Mouse (Mus musculus) MEL (cell line): ENCODE data around the gene 2410004B18Rik. TPM values are rescaled to one million over a fixed set of nuclear protein-coding genes. Genes with fewer than 3 reads are reported as not detected.

Experiments used
- DNase-seq: peaks from one replicate; pipeline ENCODE4 v3.0.0; 2011; ENCODE audit warnings: low read depth, low spot score
- H3K27ac ChIP-seq: 2 replicates; pipeline ENCODE4 v1.5.1; 2012; ENCODE audit warnings: low read depth, mild to moderate bottlenecking, control low read depth, low read length, moderate library complexity; ENCODE audit not compliant: control insufficient read depth
- H3K27me3 ChIP-seq, 2 experiments: fragments of 150-350 bp in 1 of 2; sonication (generic) in 1 of 2; 2 replicates each; pipeline ENCODE4 v1.6.1; 2012; ENCODE audit warnings: low read length in 2 of 2, mild to moderate bottlenecking in 2 of 2, improper control_type of control experiment in 1 of 2, moderate library complexity in 1 of 2; ENCODE audit not compliant: insufficient read depth in 2 of 2, control insufficient read depth in 1 of 2
- H3K36me3 ChIP-seq, 2 experiments: 2 replicates each; pipeline ENCODE4 v1.6.1; 2012 to 2014; ENCODE audit warnings: low read length in 2 of 2, improper control_type of control experiment in 1 of 2, inconsistent platforms in 1 of 2, mild to moderate bottlenecking in 1 of 2; ENCODE audit not compliant: insufficient read depth in 2 of 2, control insufficient read depth in 1 of 2
- H3K4me1 ChIP-seq, 2 experiments: fragments of 150-350 bp in 1 of 2; sonication (generic) in 1 of 2; 2 replicates each; pipeline ENCODE4 v1.6.1; 2012; ENCODE audit warnings: low read length in 2 of 2, improper control_type of control experiment in 1 of 2, mild to moderate bottlenecking in 1 of 2; ENCODE audit not compliant: insufficient read depth in 2 of 2, control insufficient read depth in 1 of 2
- H3K4me3 ChIP-seq, 2 experiments: fragments of 150-350 bp in 1 of 2; sonication (generic) in 1 of 2; 2 replicates each; pipeline ENCODE4 v1.5.1; 2012; ENCODE audit warnings: low read depth in 2 of 2, low read length in 2 of 2, mild to moderate bottlenecking in 2 of 2, moderate library complexity in 2 of 2, control low read depth in 1 of 2, improper control_type of control experiment in 1 of 2; ENCODE audit not compliant: control insufficient read depth in 1 of 2, insufficient read depth in 1 of 2
- H3K79me2 ChIP-seq: 2 replicates; pipeline ENCODE4 v1.6.1; 2012; ENCODE audit warnings: mild to moderate bottlenecking, low read length, moderate library complexity; ENCODE audit not compliant: control insufficient read depth, poor library complexity, insufficient read depth
- H3K9ac ChIP-seq: 2 replicates; pipeline ENCODE4 v1.6.1; 2012; ENCODE audit warnings: low read depth, mild to moderate bottlenecking, control low read depth, low read length, moderate library complexity; ENCODE audit not compliant: control insufficient read depth, poor library complexity, severe bottlenecking
- H3K9me3 ChIP-seq: fragments of 150-350 bp; sonication (generic); replicated peaks from 2 replicates; pipeline ENCODE4 v1.6.1; 2012; ENCODE audit warnings: mild to moderate bottlenecking, low read length, improper control_type of control experiment, moderate library complexity; ENCODE audit not compliant: insufficient read depth
- BHLHE40 ChIP-seq: IDR thresholded peaks from 2 replicates; pipeline ENCODE4 v1.6.1; 2012; ENCODE audit warnings: low read depth, mild to moderate bottlenecking, inconsistent platforms, low read length, improper control_type of control experiment, borderline replicate concordance
- CHD1 ChIP-seq: IDR thresholded peaks from 2 replicates; pipeline ENCODE4 v1.6.1; 2012; ENCODE audit warnings: low read depth, mild to moderate bottlenecking, inconsistent platforms, low read length, improper control_type of control experiment
- CTCF ChIP-seq, 3 experiments: IDR thresholded peaks in 2 of 3; conservative IDR thresholded peaks in 1 of 3; 2 replicates each; pipeline ENCODE4 v1.5.1; 2011 to 2012; ENCODE audit warnings: low read length in 3 of 3, low read depth in 2 of 3, mild to moderate bottlenecking in 2 of 3, improper control_type of control experiment in 1 of 3, inconsistent platforms in 1 of 3, mixed read lengths in 1 of 3, moderate library complexity in 1 of 3; ENCODE audit not compliant: control insufficient read depth in 1 of 3, insufficient read depth in 1 of 3, poor library complexity in 1 of 3, severe bottlenecking in 1 of 3
- ELF1 ChIP-seq: IDR thresholded peaks from 2 replicates; pipeline ENCODE4 v1.6.1; 2014; ENCODE audit warnings: low read depth, mild to moderate bottlenecking, inconsistent platforms, low read length, improper control_type of control experiment, moderate library complexity
- EP300 ChIP-seq, 2 experiments: IDR thresholded peaks; 2 replicates each; pipeline ENCODE4 v1.6.1; 2011; ENCODE audit warnings: improper control_type of control experiment in 2 of 2, low read length in 2 of 2, low read depth in 1 of 2, mild to moderate bottlenecking in 1 of 2
- ETS1 ChIP-seq: IDR thresholded peaks from 2 replicates; pipeline ENCODE4 v1.6.1; 2012; ENCODE audit warnings: low read depth, mild to moderate bottlenecking, inconsistent platforms, low read length, improper control_type of control experiment, moderate library complexity
- GABPA ChIP-seq: IDR thresholded peaks from 2 replicates; pipeline ENCODE4 v1.6.1; 2012; ENCODE audit warnings: low read depth, mild to moderate bottlenecking, inconsistent platforms, low read length, improper control_type of control experiment, moderate library complexity
- GATA1 ChIP-seq: IDR thresholded peaks from 2 replicates; pipeline ENCODE4 v1.6.1; 2011; ENCODE audit warnings: low read depth, low read length, improper control_type of control experiment
- HCFC1 ChIP-seq: IDR thresholded peaks from 2 replicates; pipeline ENCODE4 v1.6.1; 2012; ENCODE audit warnings: low read depth, mild to moderate bottlenecking, inconsistent platforms, low read length, improper control_type of control experiment, moderate library complexity
- JUND ChIP-seq: IDR thresholded peaks from 2 replicates; pipeline ENCODE4 v1.6.1; 2011; ENCODE audit warnings: low read depth, mild to moderate bottlenecking, improper control_type of control experiment, low read length
- KAT2A ChIP-seq: conservative IDR thresholded peaks from 2 replicates; pipeline ENCODE4 v1.6.1; 2012; ENCODE audit warnings: low read depth, low read length, improper control_type of control experiment, inconsistent platforms
- MAX ChIP-seq: IDR thresholded peaks from 2 replicates; pipeline ENCODE4 v1.6.1; 2011; ENCODE audit warnings: low read length, improper control_type of control experiment
- MAZ ChIP-seq: IDR thresholded peaks from 2 replicates; pipeline ENCODE4 v1.6.1; 2012; ENCODE audit warnings: low read depth, mild to moderate bottlenecking, inconsistent platforms, low read length, improper control_type of control experiment
- MEF2A ChIP-seq: IDR thresholded peaks from 2 replicates; pipeline ENCODE4 v1.6.1; 2014; ENCODE audit warnings: low read depth, mild to moderate bottlenecking, inconsistent platforms, low read length, improper control_type of control experiment; ENCODE audit not compliant: poor library complexity, insufficient replicate concordance, severe bottlenecking; ENCODE audit errors: extremely low read depth
- MXI1 ChIP-seq: IDR thresholded peaks from 2 replicates; pipeline ENCODE4 v1.6.1; 2011; ENCODE audit warnings: mild to moderate bottlenecking, low read depth, low read length, improper control_type of control experiment
- MYB ChIP-seq: IDR thresholded peaks from 2 replicates; pipeline ENCODE4 v1.6.1; 2011; ENCODE audit warnings: mild to moderate bottlenecking, low read depth, low read length, improper control_type of control experiment
- MYC ChIP-seq: IDR thresholded peaks from 2 replicates; pipeline ENCODE4 v1.6.1; 2011; ENCODE audit warnings: low read depth, mild to moderate bottlenecking, low read length, improper control_type of control experiment, moderate library complexity
- NELFE ChIP-seq: IDR thresholded peaks from 2 replicates; pipeline ENCODE4 v1.6.1; 2011; ENCODE audit warnings: low read depth, low read length, improper control_type of control experiment
- POLR2A ChIP-seq, 2 experiments: IDR thresholded peaks; 2 replicates each; pipeline ENCODE4 v1.6.1; 2011 to 2012; ENCODE audit warnings: low read length in 2 of 2, mild to moderate bottlenecking in 2 of 2, control low read depth in 1 of 2, improper control_type of control experiment in 1 of 2, low read depth in 1 of 2, moderate library complexity in 1 of 2; ENCODE audit not compliant: control insufficient read depth in 1 of 2, insufficient read depth in 1 of 2, poor library complexity in 1 of 2
- POLR2AphosphoS2 ChIP-seq: IDR thresholded peaks from 2 replicates; pipeline ENCODE4 v1.6.1; 2011; ENCODE audit warnings: low read length, improper control_type of control experiment
- POLR2AphosphoS5 ChIP-seq: IDR thresholded peaks from 2 replicates; pipeline ENCODE4 v1.6.1; 2012; ENCODE audit warnings: low read depth, borderline replicate concordance, mild to moderate bottlenecking, inconsistent platforms, low read length, moderate library complexity, mixed read lengths
- RAD21 ChIP-seq: IDR thresholded peaks from 2 replicates; pipeline ENCODE4 v1.6.1; 2011; ENCODE audit warnings: mild to moderate bottlenecking, low read depth, low read length, improper control_type of control experiment
- RCOR1 ChIP-seq: IDR thresholded peaks from 2 replicates; pipeline ENCODE4 v1.6.1; 2012; ENCODE audit warnings: low read depth, mild to moderate bottlenecking, inconsistent platforms, low read length, improper control_type of control experiment
- SIN3A ChIP-seq: IDR thresholded peaks from 2 replicates; pipeline ENCODE4 v1.6.1; 2012; ENCODE audit warnings: low read length, improper control_type of control experiment, inconsistent platforms
- SMC3 ChIP-seq: IDR thresholded peaks from 2 replicates; pipeline ENCODE4 v1.6.1; 2011; ENCODE audit warnings: low read depth, low read length, improper control_type of control experiment
- TAL1 ChIP-seq: IDR thresholded peaks from 2 replicates; pipeline ENCODE4 v1.6.1; 2012; ENCODE audit warnings: mild to moderate bottlenecking, inconsistent platforms, low read length, moderate library complexity, mixed read lengths
- TCF12 ChIP-seq: IDR thresholded peaks from 2 replicates; pipeline ENCODE4 v1.6.1; 2014; ENCODE audit warnings: low read depth, mild to moderate bottlenecking, inconsistent platforms, low read length, improper control_type of control experiment, moderate library complexity
- USF1 ChIP-seq: IDR thresholded peaks from 2 replicates; pipeline ENCODE4 v1.6.1; 2014; ENCODE audit warnings: low read depth, mild to moderate bottlenecking, inconsistent platforms, low read length, improper control_type of control experiment, moderate library complexity
- USF2 ChIP-seq, 2 experiments: IDR thresholded peaks; 2 replicates each; pipeline ENCODE4 v1.6.1; 2011 to 2012; ENCODE audit warnings: improper control_type of control experiment in 2 of 2, low read length in 2 of 2, borderline replicate concordance in 1 of 2, inconsistent platforms in 1 of 2, low read depth in 1 of 2, mild to moderate bottlenecking in 1 of 2; ENCODE audit not compliant: insufficient read depth in 1 of 2
- ZC3H11A ChIP-seq: IDR thresholded peaks from 2 replicates; pipeline ENCODE4 v1.6.1; 2012; ENCODE audit warnings: low read depth, mild to moderate bottlenecking, inconsistent platforms, low read length, improper control_type of control experiment
- polyA plus RNA-seq, 2 experiments: library from polyadenylated mRNA; stranded (reverse) in 1 of 2; unstranded in 1 of 2; fragments of >175 nt in 1 of 2; fragments of >200 nt in 1 of 2; gene quantifications; 2 replicates each; pipeline versions ENCODE4 v1.2.1 to v1.2.4; 2012; ENCODE audit warnings: low replicate concordance in 2 of 2, low read depth in 1 of 2; ENCODE audit not compliant: insufficient read length in 2 of 2, insufficient read depth in 1 of 2, missing spikeins in 1 of 2
- total RNA-seq: library from RNA; depleted of rRNA; stranded (reverse); fragments of 300-350 nt; gene quantifications from 2 replicates; pipeline ENCODE4 v1.2.3, GENCODE M21; 2012

The 2410004B18Rik gene
- total and polyA plus RNA-seq, 3 experiments, result 32.3 to 42.3 TPM; not detected in 1

DNA sequence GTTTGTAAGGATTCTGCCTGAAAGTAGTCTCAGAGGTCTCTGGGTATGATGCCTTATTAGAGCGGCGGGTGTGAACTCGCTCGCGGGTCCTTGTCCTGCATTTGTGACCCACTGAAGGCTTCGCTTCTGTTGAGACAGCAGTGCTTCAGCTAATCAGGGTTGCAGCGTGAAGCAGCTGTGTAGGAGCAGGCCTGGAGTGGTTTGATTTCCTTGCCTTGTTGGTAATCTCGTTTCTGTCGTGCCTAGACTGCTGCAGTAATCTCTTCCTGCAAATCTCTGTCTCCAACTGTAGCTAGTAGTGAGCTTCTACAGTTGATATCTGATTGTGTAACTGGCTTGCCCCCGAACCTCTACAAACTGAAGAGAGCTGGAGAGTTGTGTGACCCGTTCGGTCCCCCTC lies 1.6 kb downstream of the 2410004B18Rik start (continued):
- TF ChIP-seq USF1, result no peak
- no peak for TF ChIP-seq POLR2AphosphoS2

DNA sequence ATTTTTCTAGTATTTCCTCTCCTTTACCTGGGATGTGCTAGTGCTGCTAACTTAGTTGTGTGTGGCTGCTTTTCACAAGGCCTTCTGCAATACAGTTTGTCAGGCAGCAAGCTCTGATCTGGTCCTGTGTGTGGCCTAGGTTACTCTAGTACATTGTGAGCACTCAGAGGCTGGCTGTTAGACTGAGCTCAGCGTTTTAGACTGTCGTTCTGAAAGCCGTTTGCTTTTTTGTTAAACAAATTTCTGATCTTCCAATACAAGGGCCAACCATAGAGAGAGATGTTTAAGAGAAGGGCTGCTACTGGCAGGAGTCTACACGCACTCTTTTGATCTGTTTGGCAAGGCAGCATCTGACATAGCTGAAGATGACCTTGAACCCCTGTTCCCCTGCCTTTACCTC lies 2.2 kb downstream of the 2410004B18Rik start:
- peak overlapping the region in 1 of 2 experiments; percentile 99; a peak in 2 of 4 replicates for H3K4me3 ChIP-seq
- H3K79me2 ChIP-seq, result peaks cover 23% of the 10 kb centered on the region
- H3K27ac ChIP-seq, result no peak overlapping the region
- no peak for TF ChIP-seq EP300 (IDR thresholded peaks at IDR 0.05; ENCODE audit: low read depth in 1 of 2, low read length in 2 of 2)
- TF ChIP-seq KAT2A, result no peak
- no peak for TF ChIP-seq GABPA
- no peaks in the 10 kb centered on the region for H3K9me3 ChIP-seq
- no peaks in the 10 kb centered on the region for H3K27me3 ChIP-seq
- H3K9ac ChIP-seq, result no peak overlapping the region
- DNase-seq, result no peak
- H3K4me1 ChIP-seq, result peaks cover 3 to 23% of the 10 kb centered on the region in 2 experiments
- peaks cover 2 to 39% of the 10 kb centered on the region in 2 experiments; a peak in 2 of 4 replicates for H3K36me3 ChIP-seq

DNA sequence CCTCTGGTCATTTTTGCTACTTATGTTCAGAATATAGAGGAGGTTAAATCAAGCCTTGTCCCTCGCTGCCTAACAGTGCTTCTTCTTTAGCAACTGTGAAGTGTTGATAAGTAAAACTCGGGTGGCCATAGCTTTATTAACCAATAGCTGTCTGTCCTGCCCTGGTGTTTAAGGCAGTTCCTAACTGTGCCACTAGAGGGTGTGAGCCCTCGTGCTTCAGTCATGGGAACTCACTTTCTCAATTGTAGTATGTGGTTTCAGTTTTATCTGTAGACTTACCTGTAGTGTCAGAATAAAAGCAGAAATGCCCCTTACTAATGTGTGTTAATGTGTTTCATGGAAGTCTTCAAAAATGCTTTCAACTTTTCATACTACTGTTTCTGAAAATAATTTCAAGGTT lies 4.2 kb downstream of the 2410004B18Rik start:
- Histone ChIP-seq H3K36me3 (peaks cover 4 to 48% of the 10 kb centered on the region in 2 experiments; a peak in 3 of 4 replicates), H3K9me3 (no peaks in the 10 kb centered on the region), H3K79me2 (peaks cover 23% of the 10 kb centered on the region), H3K4me3 (no peak overlapping the region), H3K9ac (no peak overlapping the region), H3K27ac (no peak overlapping the region; the same call in 1 of the 2 replicates), H3K27me3 (no peaks in the 10 kb centered on the region), H3K4me1 (peaks cover 3 to 36% of the 10 kb centered on the region in 2 experiments)
- peak; percentile 87 for DNase-seq
- TF ChIP-seq MAX (peak; percentile 56; the same call in 1 of the 2 replicates), MYB (no peak), ETS1 (no peak), TAL1 (peak; percentile 23; the same call in 1 of the 2 replicates), MXI1 (peak; percentile 56; the same call in 1 of the 2 replicates), USF2 (IDR thresholded peaks at IDR 0.05; ENCODE audit: borderline replicate concordance in 1 of 2, insufficient read depth in 1 of 2, low read depth in 1 of 2, low read length in 2 of 2) (no peak), NELFE (no peak), RAD21 (peak; percentile 76), ELF1 (no peak), GATA1 (peak; percentile 53), POLR2AphosphoS5 (no peak), SIN3A (peak; percentile 68), HCFC1 (no peak), TCF12 (peak; percentile 36; the same call in 1 of the 2 replicates), EP300 (IDR thresholded peaks at IDR 0.05; ENCODE audit: low read depth in 1 of 2, low read length in 2 of 2) (peak in 1 of 2 experiments; percentile 44; a peak in 2 of 4 replicates), POLR2A (IDR thresholded peaks at IDR 0.05; ENCODE audit: control insufficient read depth in 1 of 2, insufficient read depth in 1 of 2, low read depth in 1 of 2, low read length in 2 of 2, poor library complexity in 1 of 2) (no peak), ZC3H11A (peak; percentile 52), BHLHE40 (no peak; the same call in 1 of the 2 replicates), SMC3 (peak; percentile 73), POLR2AphosphoS2 (no peak), RCOR1 (no peak), CHD1 (no peak), MYC (peak; percentile 79; the same call in 1 of the 2 replicates), MAZ (no peak), CTCF (IDR thresholded peaks at IDR 0.05 in 2 of 3, conservative IDR thresholded peaks at IDR 0.05 in 1 of 3; ENCODE audit: control insufficient read depth in 1 of 3, insufficient read depth in 1 of 3, low read depth in 2 of 3, low read length in 3 of 3, poor library complexity in 1 of 3, severe bottlenecking in 1 of 3) (peak; percentile 67 to 96 (median 85)), USF1 (no peak), JUND (no peak), MEF2A (no peak)
